ENCODE assay signal across 8 mouse cellular contexts in the genomic region with DNA sequence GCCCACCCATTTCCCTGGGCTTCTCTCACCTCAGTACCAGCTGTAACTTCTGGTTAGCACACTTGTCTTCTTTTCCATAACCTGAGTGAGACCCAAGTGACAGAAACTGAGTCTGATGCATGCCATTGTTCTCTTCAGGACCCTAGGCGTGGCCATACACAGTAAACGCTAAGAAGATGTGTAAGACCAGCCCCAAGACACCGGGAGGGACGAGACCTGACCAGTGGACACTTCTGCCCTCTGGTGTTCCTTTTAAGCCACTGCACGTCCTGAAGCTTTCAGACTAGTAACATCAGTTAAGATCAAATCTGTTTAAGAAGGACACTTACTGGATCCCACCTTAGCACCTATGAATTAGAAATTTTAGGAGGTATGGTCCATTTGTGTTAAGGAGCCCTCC. TPM values are rescaled to one million over a fixed set of nuclear protein-coding genes. Genes with fewer than 3 reads are reported as not detected.
DNase-seq lines count a peak whose midpoint lies in the region; ATAC-seq and TF ChIP-seq lines count a peak whose summit lies in the region.

No protein-coding gene starts in this region.

- ATAC-seq in kidney, embryonic 14.5 days (ENCODE audit: low FRiP score, low TSS enrichment) = no peak
- ATAC-seq in embryonic facial prominence, embryonic 15.5 days (ENCODE audit: insufficient number of reproducible peaks, low FRiP score, low TSS enrichment, low read depth) = no peak
- 0 out of 2 replicates have a peak, but pooled peaks have one; percentile 8 for ATAC-seq in limb, embryonic 11.5 days (ENCODE audit: insufficient number of reproducible peaks, low FRiP score, low TSS enrichment, low read depth)

- 3% methylated on average over 5 of the region's 5 CpGs for WGBS in kidney, adult 2 months
- WGBS in kidney, embryonic 14.5 days = 1% methylated on average over 5 of the region's 5 CpGs
- 0% methylated on average over 5 of the region's 5 CpGs for WGBS in embryonic facial prominence, embryonic 15.5 days
- 3% methylated on average over 5 of the region's 5 CpGs for WGBS in limb, embryonic 11.5 days

- no peak for TF ChIP-seq POLR2A in kidney, adult 2 months (IDR thresholded peaks at IDR 0.05; ENCODE audit: low read depth, low read length)

- peak; percentile 96 for TF ChIP-seq CTCF in kidney, adult 2 months (conservative IDR thresholded peaks at IDR 0.05; ENCODE audit: insufficient read depth, insufficient read length, low read depth, low read length)

- no peaks in the 10 kb centered on the region for H3K9me3 ChIP-seq in kidney, embryonic 14.5 days (ENCODE audit: control insufficient read depth, low read length)
- H3K9me3 ChIP-seq in embryonic facial prominence, embryonic 15.5 days (replicated peaks) = no peaks in the 10 kb centered on the region
- H3K9me3 ChIP-seq in limb, embryonic 11.5 days (ENCODE audit: control insufficient read depth, low read length) = no peaks in the 10 kb centered on the region

- peak; percentile 85 for DNase-seq in kidney, adult 2 months
- DNase-seq in adrenal gland, adult 18-20 months (ENCODE audit: low spot score in 2 of 2) = peak; percentile 60 to 62
- DNase-seq in heart, postnatal 4 days = peak; percentile 81
- DNase-seq in limb, embryonic 11.5 days (ENCODE audit: low spot score) = peak; percentile 83
- peak; percentile 69 for DNase-seq in naive thymus-derived CD4-positive, alpha-beta T cell, adult 2 months (ENCODE audit: low read depth)
- DNase-seq in thymus, postnatal 25 days = peak; percentile 34

- no peaks in the 10 kb centered on the region for H3K27me3 ChIP-seq in kidney, adult 2 months (replicated peaks; ENCODE audit: control insufficient read depth, insufficient read depth, low read length)
- no peaks in the 10 kb centered on the region for H3K27me3 ChIP-seq in kidney, embryonic 14.5 days (ENCODE audit: control insufficient read depth, insufficient read depth, low read length)
- H3K27me3 ChIP-seq in embryonic facial prominence, embryonic 15.5 days = no peaks in the 10 kb centered on the region
- H3K27me3 ChIP-seq in limb, embryonic 11.5 days (ENCODE audit: control insufficient read depth, insufficient read depth, low read length) = no peaks in the 10 kb centered on the region

- H3K4me1 ChIP-seq in kidney, adult 2 months (ENCODE audit: control insufficient read depth, insufficient read depth, low read length) = no peaks in the 10 kb centered on the region
- H3K4me1 ChIP-seq in kidney, embryonic 14.5 days (ENCODE audit: control insufficient read depth, insufficient read depth, low read length) = peaks cover 13% of the 10 kb centered on the region
- H3K4me1 ChIP-seq in embryonic facial prominence, embryonic 15.5 days = peaks cover 18% of the 10 kb centered on the region
- H3K4me1 ChIP-seq in limb, embryonic 11.5 days (ENCODE audit: control insufficient read depth, insufficient read depth, low read length) = peaks cover 11% of the 10 kb centered on the region

- H3K36me3 ChIP-seq in kidney, adult 2 months (ENCODE audit: control insufficient read depth, insufficient read depth, low read length) = no peaks in the 10 kb centered on the region
- no peaks in the 10 kb centered on the region for H3K36me3 ChIP-seq in kidney, embryonic 14.5 days (ENCODE audit: control insufficient read depth, insufficient read depth, low read length)
- H3K36me3 ChIP-seq in embryonic facial prominence, embryonic 15.5 days = no peaks in the 10 kb centered on the region
- H3K36me3 ChIP-seq in limb, embryonic 11.5 days (ENCODE audit: control insufficient read depth, insufficient read depth, low read length) = no peaks in the 10 kb centered on the region

- H3K4me2 ChIP-seq in kidney, embryonic 14.5 days (replicated peaks; ENCODE audit: low read depth, low read length) = no peak overlapping the region
- H3K4me2 ChIP-seq in embryonic facial prominence, embryonic 15.5 days (replicated peaks) = no peak overlapping the region
- no peak overlapping the region for H3K4me2 ChIP-seq in limb, embryonic 11.5 days (ENCODE audit: low read depth, severe bottlenecking)

- no peak overlapping the region for H3K4me3 ChIP-seq in kidney, adult 2 months (ENCODE audit: insufficient read depth, low read depth, low read length)
- H3K4me3 ChIP-seq in kidney, embryonic 14.5 days (ENCODE audit: low read length) = no peak overlapping the region
- H3K4me3 ChIP-seq in embryonic facial prominence, embryonic 15.5 days (replicated peaks) = no peak overlapping the region
- no peak overlapping the region for H3K4me3 ChIP-seq in limb, embryonic 11.5 days (ENCODE audit: low read depth, low read length)

- H3K27ac ChIP-seq in kidney, adult 2 months (ENCODE audit: insufficient read depth, low read depth, low read length) = no peak overlapping the region
- H3K27ac ChIP-seq in kidney, embryonic 14.5 days (ENCODE audit: low read depth, low read length) = no peak overlapping the region
- 0 out of 2 replicates have a peak overlapping the region, but pooled peaks have one; percentile 17 for H3K27ac ChIP-seq in embryonic facial prominence, embryonic 15.5 days (replicated peaks)
- no peak overlapping the region for H3K27ac ChIP-seq in limb, embryonic 11.5 days (replicated peaks; ENCODE audit: low read depth, low read length)

- H3K9ac ChIP-seq in kidney, embryonic 14.5 days (ENCODE audit: low read depth, low read length) = no peak overlapping the region
- no peak overlapping the region for H3K9ac ChIP-seq in embryonic facial prominence, embryonic 15.5 days
- no peak overlapping the region for H3K9ac ChIP-seq in limb, embryonic 11.5 days (ENCODE audit: low read length)

RNA-seq across cellular contexts. Expression of gene Serpinh1, which starts 12.0 kb away (rescaled TPM):
- polyA plus RNA-seq in kidney, adult 2 months (2012; rRNA removed) = 127 and 150 TPM in 2 replicates
- polyA plus RNA-seq in kidney, embryonic 14.5 days (2014; fragmentation: Nextera tagmentation; extraction: Ambion mirVana) = 459 and 599 TPM in 2 replicates
- 100 to 1,000 TPM; 244 to 442 TPM for total RNA-seq in adrenal gland, adult 18-20 months (2021)
- 2,130 and 2,205 TPM in 2 replicates for polyA plus RNA-seq in embryonic facial prominence, embryonic 15.5 days (2015; fragmentation: Nextera tagmentation; extraction: Ambion mirVana)
- 100 to 1,000 TPM; 557 to 601 TPM for total RNA-seq in heart, postnatal 4 days (2021)
- polyA plus RNA-seq in limb, embryonic 11.5 days (2014; fragmentation: Nextera tagmentation; extraction: Ambion mirVana) = 413 and 429 TPM in 2 replicates

RNA-seq across cellular contexts. Expression of gene Gdpd5, which starts 16.1 kb away (rescaled TPM):
- polyA plus RNA-seq in kidney, adult 2 months (2012; rRNA removed) = 10.4 and 11.5 TPM in 2 replicates
- 12.1 and 15.4 TPM in 2 replicates for polyA plus RNA-seq in kidney, embryonic 14.5 days (2014; fragmentation: Nextera tagmentation; extraction: Ambion mirVana)
- total RNA-seq in adrenal gland, adult 18-20 months (2021) = 1 to 10 TPM; 5.4 to 7.5 TPM
- 15.1 and 17.5 TPM in 2 replicates for polyA plus RNA-seq in embryonic facial prominence, embryonic 15.5 days (2015; fragmentation: Nextera tagmentation; extraction: Ambion mirVana)
- 10 to 100 TPM; 40.7 to 42.6 TPM for total RNA-seq in heart, postnatal 4 days (2021)
- 7.9 and 8.5 TPM in 2 replicates for polyA plus RNA-seq in limb, embryonic 11.5 days (2014; fragmentation: Nextera tagmentation; extraction: Ambion mirVana)

Comparison
In these comparisons a context has a peak if more than half of its experiments do, and no peak if none do; other contexts are left out.
1. DNase-seq: peak in every context shown above with its lines; median percentile 85 in kidney, adult 2 months; 83 in limb, embryonic 11.5 days; 81 in heart, postnatal 4 days; 69 in naive thymus-derived CD4-positive, alpha-beta T cell, adult 2 months; 61 in adrenal gland, adult 18-20 months; 34 in thymus, postnatal 25 days.